Comparison of ENCODE assay signal across 16 mouse cellular contexts in the genomic region with DNA sequence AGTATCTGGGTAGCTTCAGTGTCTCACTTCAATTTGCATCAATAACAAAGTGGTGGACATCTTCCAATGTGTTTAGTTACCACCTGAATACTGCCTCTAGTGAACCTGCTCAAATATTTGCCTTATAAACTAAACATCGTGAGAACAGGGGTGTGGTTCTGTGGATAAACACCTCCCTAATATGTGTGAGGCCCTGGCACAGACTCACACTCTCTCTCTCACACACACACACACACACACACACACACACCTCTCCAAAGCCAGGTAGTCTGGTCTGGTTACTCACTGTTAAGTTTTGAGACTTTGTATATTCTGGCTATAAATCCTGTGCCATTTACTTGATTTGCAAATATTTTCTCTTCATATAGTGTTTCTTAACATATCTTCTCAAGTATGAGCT.
"Had no signal": no experiment of that assay in that cellular context is flagged by ENCODE, and none has a peak within 500 bp of the region (broad histone marks: within the 10 kb centered on the region; RNA-seq: fewer than 3 reads in every experiment).

No protein-coding gene starts in this region.

- H3K36me3 ChIP-seq: neural tube, embryonic 12.5 days; neural tube, embryonic 13.5 days; neural tube, embryonic 15.5 days; stomach, embryonic 15.5 days had no signal

- H3K4me1 ChIP-seq: neural tube, embryonic 12.5 days; stomach, embryonic 15.5 days had no signal

- H3K9me3 ChIP-seq: neural tube, embryonic 12.5 days; neural tube, embryonic 13.5 days; neural tube, embryonic 15.5 days; stomach, embryonic 15.5 days had no signal

- H3K4me2 ChIP-seq: neural tube, embryonic 12.5 days; neural tube, embryonic 13.5 days; neural tube, embryonic 15.5 days; stomach, embryonic 15.5 days had no signal

- H3K4me3 ChIP-seq: neural tube, embryonic 12.5 days; neural tube, embryonic 13.5 days; neural tube, embryonic 15.5 days; stomach, embryonic 15.5 days had no signal

- H3K27ac ChIP-seq: neural tube, embryonic 12.5 days; neural tube, embryonic 13.5 days; neural tube, embryonic 15.5 days; stomach, embryonic 15.5 days had no signal

- DNase-seq: retina, postnatal 1 day; right cerebral cortex, adult 18-20 months; right cerebral cortex, postnatal 14 days; right cerebral cortex, postnatal 25 days; right cerebral cortex, postnatal 4 days; spleen, adult 18-20 months; thymus, adult 18-20 months; thymus, adult 2 months; thymus, postnatal 14 days; thymus, postnatal 25 days; thymus, postnatal 36 days; thymus, postnatal 4 days had no signal

- H3K9ac ChIP-seq: neural tube, embryonic 12.5 days; neural tube, embryonic 13.5 days; neural tube, embryonic 15.5 days; stomach, embryonic 15.5 days had no signal

- H3K27me3 ChIP-seq: neural tube, embryonic 12.5 days; neural tube, embryonic 13.5 days; neural tube, embryonic 15.5 days; stomach, embryonic 15.5 days had no signal
